Mouse (Mus musculus) forebrain, postnatal 0 days (tissue): ENCODE data around the gene B3galt1. TPM values are rescaled to one million over a fixed set of nuclear protein-coding genes. Genes with fewer than 3 reads are reported as not detected.

Experiments
- ATAC-seq: fragments of 200-750 bp; cut with Nextera tagmentation; 2 replicates; pipeline ENCODE4 v1.8.0; 2017; ENCODE audit warnings: mild to moderate bottlenecking, moderate library complexity
- DNase-seq: peaks from one replicate; pipeline ENCODE4 v3.0.0-alpha.2; 2015
- H3K27ac ChIP-seq: fragments of 300-500 bp; sonication (generic); 2 replicates; pipeline ENCODE4 v1.5.1; 2014; ENCODE audit warnings: low read depth, mild to moderate bottlenecking, antibody characterized with exemption, low read length, moderate library complexity, mixed read lengths
- H3K27me3 ChIP-seq: fragments of 300-500 bp; sonication (generic); 2 replicates; pipeline ENCODE4 v1.6.1; 2014; ENCODE audit warnings: mild to moderate bottlenecking, low read length, mixed read lengths; ENCODE audit not compliant: insufficient read depth
- H3K36me3 ChIP-seq: fragments of 300-500 bp; sonication (generic); 2 replicates; pipeline ENCODE4 v1.6.1; 2014; ENCODE audit warnings: mild to moderate bottlenecking, moderate library complexity; ENCODE audit not compliant: insufficient read depth
- H3K4me1 ChIP-seq: fragments of 300-500 bp; sonication (generic); 2 replicates; pipeline ENCODE4 v1.6.1; 2014; ENCODE audit warnings: antibody characterized with exemption; ENCODE audit not compliant: insufficient read depth
- H3K4me2 ChIP-seq: fragments of 300-500 bp; sonication (generic); 2 replicates; pipeline ENCODE4 v1.6.1; 2014; ENCODE audit warnings: low read depth, mild to moderate bottlenecking, moderate library complexity
- H3K4me3 ChIP-seq: fragments of 300-500 bp; sonication (generic); 2 replicates; pipeline ENCODE4 v1.5.1; 2014; ENCODE audit warnings: low read depth, low read length, mixed read lengths
- H3K9ac ChIP-seq: fragments of 300-500 bp; sonication (generic); 2 replicates; pipeline ENCODE4 v1.6.1; 2014; ENCODE audit warnings: mild to moderate bottlenecking
- H3K9me3 ChIP-seq: fragments of 300-500 bp; sonication (generic); 2 replicates; pipeline ENCODE4 v1.6.1; 2016; ENCODE audit warnings: low read length
- CTCF ChIP-seq: sonication (generic); IDR thresholded peaks from 2 replicates; pipeline ENCODE4 v1.5.1; 2016; ENCODE audit warnings: antibody characterized with exemption, control low read depth, low read depth
- WGBS: fragments of 180-500 bp; shearing (Covaris S2); extraction: QIAGEN DNeasy Blood & Tissue Kit; methylation state at CpG from one replicate; pipeline ENCODE4 v1.1.7; 2014; 5-methylcytosine and 5-hydroxymethylcytosine counted together
- polyA plus RNA-seq: library from polyadenylated mRNA; unstranded; fragments of >200 nt; fragmentation: Nextera tagmentation; extraction: Ambion mirVana; gene quantifications from 2 replicates; pipeline ENCODE4 v1.2.1, GENCODE M21; 2015
- total RNA-seq: library from RNA; depleted of rRNA; stranded (reverse); fragments of >200 nt; gene quantifications from 2 replicates; pipeline ENCODE4 v1.2.3, GENCODE M21; 2014

Gene B3galt1
- total and polyA plus RNA-seq, 2 experiments from 2014 or later: 12.8 to 55.2 TPM

GRCm38 (mm10) chr2:67985133-67985532 is 419.5 kb downstream of the B3galt1 start:
- no peak overlapping the region for H3K4me3 ChIP-seq
- H3K36me3 ChIP-seq: no peaks in the 10 kb centered on the region
- H3K4me2 ChIP-seq: no peak overlapping the region
- DNase-seq (no peak), ATAC-seq (no peak)
- H3K9me3 ChIP-seq: no peaks in the 10 kb centered on the region
- 88% methylated on average over 3 of the region's 3 CpGs for WGBS
- no peak overlapping the region for H3K27ac ChIP-seq
- H3K27me3 ChIP-seq: no peaks in the 10 kb centered on the region
- H3K4me1 ChIP-seq: no peaks in the 10 kb centered on the region
- no peak for TF ChIP-seq CTCF
- H3K9ac ChIP-seq: no peak overlapping the region

- DNase-seq (no peak), ATAC-seq (no peak)
- H3K27ac ChIP-seq: no peak overlapping the region
- no peaks in the 10 kb centered on the region for H3K36me3 ChIP-seq
- TF ChIP-seq CTCF: no peak
- no peak overlapping the region for H3K9ac ChIP-seq
- no peaks in the 10 kb centered on the region for H3K27me3 ChIP-seq
- no peaks in the 10 kb centered on the region for H3K9me3 ChIP-seq
- WGBS: 98% methylated on average over 1 of the region's 1 CpGs
- no peak overlapping the region for H3K4me2 ChIP-seq
- H3K4me3 ChIP-seq: no peak overlapping the region
- no peaks in the 10 kb centered on the region for H3K4me1 ChIP-seq
These were observed 427.8 kb downstream of the B3galt1 start for GRCm38 (mm10) chr2:67993421-67993820.

- Histone ChIP-seq H3K4me3 (no peak overlapping the region), H3K27me3 (no peaks in the 10 kb centered on the region), H3K4me2 (no peak overlapping the region), H3K27ac (no peak overlapping the region), H3K9ac (no peak overlapping the region), H3K9me3 (no peaks in the 10 kb centered on the region), H3K4me1 (no peaks in the 10 kb centered on the region), H3K36me3 (no peaks in the 10 kb centered on the region)
- 70% methylated on average over 1 of the region's 1 CpGs for WGBS
- ATAC-seq (no peak), DNase-seq (no peak)
- no peak for TF ChIP-seq CTCF
These were observed 437.4 kb downstream of the B3galt1 start for GRCm38 (mm10) chr2:68003091-68003490.

GRCm38 (mm10) chr2:68005210-68005609 is 439.5 kb downstream of the B3galt1 start:
- H3K9me3 ChIP-seq: no peaks in the 10 kb centered on the region
- no peak for ATAC-seq

GRCm38 (mm10) chr2:68005711-68006110 is 440.0 kb downstream of the B3galt1 start:
- Histone ChIP-seq H3K9ac (no peak overlapping the region), H3K27ac (no peak overlapping the region), H3K9me3 (no peaks in the 10 kb centered on the region), H3K4me2 (no peak overlapping the region), H3K4me3 (no peak overlapping the region), H3K36me3 (no peaks in the 10 kb centered on the region), H3K27me3 (no peaks in the 10 kb centered on the region), H3K4me1 (no peaks in the 10 kb centered on the region)
- peak; percentile 80 for ATAC-seq
- DNase-seq: peak; percentile 20
- 57% methylated on average over 7 of the region's 7 CpGs for WGBS
- TF ChIP-seq CTCF: no peak

More at GRCm38 (mm10) chr2:68005210-68005609, 439.5 kb downstream of the B3galt1 start:
- Histone ChIP-seq H3K27ac (no peak overlapping the region), H3K4me1 (no peaks in the 10 kb centered on the region), H3K4me3 (no peak overlapping the region), H3K4me2 (no peak overlapping the region), H3K27me3 (no peaks in the 10 kb centered on the region), H3K36me3 (no peaks in the 10 kb centered on the region), H3K9ac (no peak overlapping the region)
- TF ChIP-seq CTCF: no peak
- DNase-seq: no peak
- 94% methylated on average over 9 of the region's 9 CpGs for WGBS

- ATAC-seq: no peak
- WGBS: 88% methylated on average over 4 of the region's 4 CpGs
These were observed 445.7 kb downstream of the B3galt1 start for GRCm38 (mm10) chr2:68011336-68011735.

GRCm38 (mm10) chr2:68020251-68020680 is 454.6 kb downstream of the B3galt1 start:
- Histone ChIP-seq H3K27ac (no peak overlapping the region), H3K4me1 (no peaks in the 10 kb centered on the region), H3K9ac (no peak overlapping the region), H3K4me2 (no peak overlapping the region), H3K27me3 (no peaks in the 10 kb centered on the region), H3K4me3 (no peak overlapping the region), H3K36me3 (no peaks in the 10 kb centered on the region), H3K9me3 (no peaks in the 10 kb centered on the region)
- 63% methylated on average over 5 of the region's 5 CpGs for WGBS
- no peak for TF ChIP-seq CTCF
- peak; percentile 47 for DNase-seq
- ATAC-seq: peak; percentile 71

More at GRCm38 (mm10) chr2:68011336-68011735, 445.7 kb downstream of the B3galt1 start:
- Histone ChIP-seq H3K27ac (no peak overlapping the region), H3K36me3 (no peaks in the 10 kb centered on the region), H3K9me3 (no peaks in the 10 kb centered on the region), H3K4me2 (no peak overlapping the region), H3K27me3 (no peaks in the 10 kb centered on the region), H3K4me3 (no peak overlapping the region), H3K9ac (no peak overlapping the region), H3K4me1 (no peaks in the 10 kb centered on the region)
- no peak for DNase-seq
- TF ChIP-seq CTCF: no peak
